Mouse (Mus musculus): ENCODE measurements around the gene Necap2.

Necap2 gene

DNA sequence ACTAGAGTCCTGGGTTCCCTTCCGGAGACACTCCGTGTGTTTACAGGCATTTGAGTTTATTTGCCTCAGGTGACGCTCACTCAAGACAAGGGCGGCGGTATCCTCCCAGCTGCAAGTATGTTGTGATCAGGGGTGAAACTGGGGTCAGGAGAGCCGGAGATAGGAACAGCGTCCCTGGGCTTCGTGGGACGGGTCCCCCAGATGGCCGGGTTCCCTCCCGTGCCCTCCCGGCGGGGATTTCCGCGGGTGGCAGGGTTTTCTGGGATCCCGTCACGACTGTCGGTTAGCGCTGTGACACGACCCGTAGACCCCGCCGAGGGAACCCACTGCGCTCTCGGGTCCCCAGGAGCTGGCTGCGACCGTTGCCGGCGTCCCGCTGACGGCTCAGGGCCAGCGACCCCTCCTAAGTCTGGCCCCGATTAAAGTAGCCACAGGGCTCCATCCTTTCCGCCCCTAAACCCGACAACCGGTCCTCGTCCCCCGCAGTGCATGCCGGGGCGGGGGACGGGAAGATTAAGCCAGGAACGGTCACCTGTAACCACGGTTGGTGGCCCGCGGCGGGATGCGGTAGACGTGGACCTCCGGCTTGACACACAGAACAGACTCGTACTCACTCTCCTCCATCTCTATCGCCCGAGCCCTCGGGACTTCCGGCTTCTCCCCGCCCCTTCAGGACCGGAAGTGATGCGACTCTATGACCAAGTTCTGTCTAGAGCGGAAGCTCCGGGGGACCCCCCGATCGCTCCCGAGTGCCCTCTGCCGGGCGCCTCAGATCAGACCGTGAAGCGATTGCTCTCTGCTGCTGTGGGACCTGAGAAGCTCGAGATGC, at the start of gene Necap2:
Gene Necap2, minus strand, starts transcription at position 677 of the 829 bp plus-strand sequence.
- peak; percentile 92 for DNase-seq (ENCODE audit: extremely low read depth, low read depth)

DNA sequence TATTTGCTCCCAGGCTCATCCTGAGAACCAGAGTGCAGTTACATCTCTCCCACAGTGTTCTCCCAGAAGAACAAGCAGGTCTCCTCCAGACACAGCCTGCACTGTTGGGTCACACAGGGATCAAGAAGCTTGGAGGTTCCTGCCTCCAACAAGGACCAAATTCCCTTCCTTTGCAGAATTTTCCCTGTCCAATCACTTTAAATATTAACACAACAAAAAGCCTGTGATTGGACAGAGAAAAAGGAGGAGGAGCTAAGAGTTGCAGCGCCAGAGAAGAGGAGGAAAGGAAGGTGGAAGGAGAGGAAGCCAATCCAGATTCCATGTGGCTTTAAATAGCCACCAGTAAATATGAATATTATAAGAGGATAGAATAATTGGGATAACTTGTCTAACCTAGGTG, 44.9 kb upstream of the Necap2 start:
- no peak for DNase-seq (ENCODE audit: extremely low read depth, low read depth)

DNA sequence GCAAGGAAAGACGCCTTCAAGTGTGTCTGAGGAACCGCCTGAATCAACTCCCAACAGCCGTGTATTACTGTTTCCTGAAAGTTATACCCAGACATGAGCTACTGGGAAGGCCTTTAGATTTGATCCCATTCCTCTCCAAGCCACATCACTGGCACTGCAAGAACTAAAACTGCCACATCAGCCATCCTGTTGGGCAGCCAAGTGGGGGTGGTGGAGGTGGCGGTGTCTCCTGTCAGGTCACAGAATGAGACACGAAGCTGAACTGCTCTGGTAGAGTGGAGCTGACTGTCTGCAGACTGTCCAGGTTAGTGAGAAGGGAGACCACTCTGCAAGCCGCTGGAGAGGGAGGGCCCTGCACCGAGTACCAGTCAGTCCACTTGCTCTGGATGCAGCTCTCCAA, 44.5 kb upstream of the Necap2 start:
- no peak for DNase-seq (ENCODE audit: extremely low read depth, low read depth)

DNA sequence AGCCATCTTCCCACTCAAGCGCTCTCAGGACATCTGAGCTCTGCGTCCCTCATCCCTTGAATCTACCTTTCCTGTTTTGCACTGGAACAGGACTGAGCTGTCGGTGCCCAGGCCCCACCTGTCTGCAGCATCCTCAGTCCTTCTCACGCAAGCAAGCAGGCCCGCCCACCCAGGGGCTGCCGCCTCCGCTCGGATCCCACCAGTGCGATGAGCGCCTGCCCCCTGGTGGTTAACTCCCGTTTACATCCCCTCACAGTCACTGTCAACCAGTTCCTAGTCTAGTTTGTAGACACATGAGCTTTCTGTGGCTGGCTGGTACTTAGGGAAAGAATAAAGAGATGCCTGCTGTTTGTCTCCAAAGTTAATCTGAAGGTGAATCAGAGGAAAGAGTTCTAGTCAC, 42.5 kb upstream of the Necap2 start:
- no peak for DNase-seq (ENCODE audit: extremely low read depth, low read depth)

DNA sequence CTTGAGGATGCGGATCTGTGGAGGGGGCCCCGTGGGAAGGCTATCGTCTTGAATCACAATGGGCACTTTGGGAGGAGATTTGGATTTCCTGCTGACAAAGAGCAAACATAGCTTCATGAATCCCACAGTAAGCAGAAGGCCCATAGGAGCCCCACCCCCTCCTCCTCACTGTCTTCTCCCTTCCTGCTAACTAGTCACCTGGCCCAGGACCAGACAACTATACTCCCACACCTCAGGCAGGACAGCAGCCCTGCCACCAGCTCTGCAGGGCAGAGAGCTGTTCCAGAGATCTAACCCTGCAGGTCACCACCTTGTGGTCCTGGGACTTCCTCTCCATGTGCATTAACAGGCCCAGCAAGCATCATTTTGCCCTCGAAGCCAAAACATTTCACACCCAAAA, 40.5 kb upstream of the Necap2 start:
- DNase-seq (ENCODE audit: extremely low read depth, low read depth) = no peak

DNA sequence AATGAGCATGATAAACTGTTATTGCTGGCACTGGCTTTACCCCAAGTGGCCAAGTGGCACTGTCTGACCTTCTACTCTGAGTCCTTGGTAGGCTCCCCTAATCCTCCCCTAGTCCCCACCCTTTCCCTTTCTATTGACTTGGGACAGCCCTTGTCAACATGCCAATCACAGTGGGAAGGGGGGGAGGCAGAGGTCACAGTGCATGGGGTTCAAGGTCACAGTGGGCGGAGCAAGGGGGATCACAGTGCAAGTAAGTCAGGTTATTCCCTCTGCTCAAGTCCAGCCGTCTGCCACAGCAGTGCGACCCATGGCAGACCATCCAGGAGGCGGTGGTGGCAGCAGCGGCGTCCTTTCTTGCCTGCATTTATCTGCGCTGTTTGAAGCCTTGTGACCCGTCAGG, 37.2 kb upstream of the Necap2 start:
- DNase-seq (ENCODE audit: extremely low read depth, low read depth) = no peak

DNA sequence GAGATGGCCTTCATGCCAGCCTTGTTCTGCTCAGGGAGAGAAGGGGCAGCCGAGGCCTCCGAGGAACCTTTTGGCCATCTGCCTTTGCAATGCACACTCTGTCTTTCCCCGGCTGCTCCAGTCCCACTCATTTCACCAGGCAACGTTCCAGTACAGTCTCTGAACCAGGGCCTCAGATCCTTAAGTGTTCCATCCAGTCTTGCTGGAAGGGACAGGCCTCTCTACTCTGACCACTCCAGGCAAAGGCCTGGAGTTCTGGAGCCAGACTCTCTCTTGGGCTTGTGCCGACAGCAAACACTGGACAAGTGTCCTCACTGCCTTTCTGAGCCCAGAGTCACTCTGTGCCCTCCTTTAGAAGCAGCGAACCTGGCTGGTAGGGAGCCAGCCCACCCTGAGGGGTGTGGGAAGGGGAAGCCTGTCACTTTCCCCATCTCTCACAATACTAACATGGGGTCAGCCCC, 36.4 kb upstream of the Necap2 start:
- no peak for DNase-seq (ENCODE audit: extremely low read depth, low read depth)

DNA sequence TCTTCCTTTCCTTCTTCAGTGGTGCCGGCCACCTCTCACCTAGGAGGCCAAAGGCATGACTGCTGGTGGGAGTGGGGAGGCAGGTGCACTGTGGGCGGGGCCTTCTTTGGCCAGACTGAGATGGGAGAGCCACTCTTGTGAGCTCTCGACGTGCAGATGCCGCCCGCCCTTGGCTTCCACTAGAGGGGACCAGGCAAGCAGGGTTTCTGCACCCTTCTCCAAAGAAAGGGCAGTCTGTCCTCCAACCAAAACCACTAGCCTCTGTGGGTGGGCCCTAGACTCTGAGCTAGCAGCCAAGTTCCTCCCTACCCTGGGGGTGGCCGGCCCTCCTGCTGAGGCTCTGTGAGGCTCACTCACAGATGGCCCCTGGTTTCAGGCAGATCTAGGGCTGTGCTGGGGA, 35.7 kb upstream of the Necap2 start:
- DNase-seq (ENCODE audit: extremely low read depth, low read depth) = no peak

DNA sequence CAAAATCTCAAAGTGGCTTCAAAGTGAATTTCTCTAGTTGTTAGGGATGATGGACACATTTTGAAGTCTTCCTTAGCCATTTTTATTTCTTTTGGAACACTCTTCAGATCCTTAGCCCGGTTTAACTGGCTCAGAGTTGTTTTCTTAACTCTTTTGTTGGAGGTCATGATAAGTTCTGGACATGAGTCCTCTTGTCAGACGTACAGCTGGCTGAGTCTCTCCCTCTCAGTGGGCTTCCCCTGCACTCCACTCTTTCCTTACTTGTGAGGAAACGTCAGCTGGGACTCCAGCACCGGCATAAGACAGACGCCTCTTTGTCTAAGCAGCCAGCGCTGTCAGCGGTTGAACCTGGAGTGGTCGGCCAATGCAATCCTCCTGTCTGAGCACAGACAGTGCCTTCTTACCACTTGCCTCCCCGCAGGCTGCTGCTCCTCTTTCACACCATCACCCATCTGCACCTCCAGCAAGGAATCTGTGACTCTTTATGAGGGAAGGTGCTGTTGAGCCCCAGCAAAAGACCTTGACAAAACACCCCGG, 30.1 kb upstream of the Necap2 start:
- no peak for DNase-seq (ENCODE audit: extremely low read depth, low read depth)

DNA sequence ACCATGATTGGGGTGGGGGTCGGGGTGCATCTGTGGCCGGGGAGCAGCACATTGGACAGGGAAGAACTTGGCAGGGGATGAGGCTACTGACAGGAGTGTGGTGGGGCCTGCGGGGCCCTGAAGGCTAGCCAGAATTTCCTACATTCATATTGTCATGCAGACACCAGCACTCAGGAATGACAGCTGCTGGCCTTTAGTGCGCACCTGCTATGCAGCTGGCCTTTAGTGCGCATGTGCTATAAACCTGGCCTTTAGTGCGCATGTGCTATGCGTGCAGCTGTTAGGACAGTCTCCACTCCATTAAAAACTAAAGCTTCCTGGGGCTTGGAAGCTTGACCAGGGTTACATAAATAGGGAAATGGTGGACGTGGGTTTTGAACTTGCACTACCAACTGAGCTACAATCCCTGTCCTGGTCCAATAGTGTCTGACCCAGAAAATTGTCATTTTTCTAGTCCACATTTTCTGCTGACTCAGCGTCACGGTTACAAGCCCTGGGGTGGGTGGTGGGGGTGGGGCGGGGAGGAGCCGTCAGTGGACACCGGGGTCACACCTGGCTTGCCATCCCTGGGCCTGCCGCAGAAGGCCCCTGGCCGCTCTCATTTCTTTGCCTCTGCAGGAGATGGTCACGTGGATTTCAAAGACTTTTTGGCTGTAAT, 28.5 kb upstream of the Necap2 start:
- no peak for DNase-seq (ENCODE audit: extremely low read depth, low read depth)

DNA sequence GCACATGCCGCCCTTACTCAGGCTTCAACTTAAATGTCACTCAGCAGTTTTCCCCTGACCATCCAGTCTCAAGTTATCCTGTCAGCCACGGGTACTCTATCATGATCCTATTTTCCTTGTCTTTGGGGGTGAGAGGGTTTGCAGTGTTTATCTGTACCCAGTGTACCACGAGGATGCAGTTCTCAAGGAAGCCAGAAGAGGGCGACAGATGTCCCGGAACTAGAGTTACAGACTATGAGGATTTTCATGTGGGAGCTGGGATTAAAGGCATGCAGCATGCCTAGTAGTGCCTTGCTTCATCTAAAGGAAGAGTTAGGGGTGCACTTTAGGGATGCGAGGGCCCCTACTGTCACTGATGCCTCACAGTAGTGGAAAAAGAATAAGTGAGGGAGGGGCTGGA, 23.7 kb upstream of the Necap2 start:
- DNase-seq (ENCODE audit: extremely low read depth, low read depth) = peak; percentile 34

DNA sequence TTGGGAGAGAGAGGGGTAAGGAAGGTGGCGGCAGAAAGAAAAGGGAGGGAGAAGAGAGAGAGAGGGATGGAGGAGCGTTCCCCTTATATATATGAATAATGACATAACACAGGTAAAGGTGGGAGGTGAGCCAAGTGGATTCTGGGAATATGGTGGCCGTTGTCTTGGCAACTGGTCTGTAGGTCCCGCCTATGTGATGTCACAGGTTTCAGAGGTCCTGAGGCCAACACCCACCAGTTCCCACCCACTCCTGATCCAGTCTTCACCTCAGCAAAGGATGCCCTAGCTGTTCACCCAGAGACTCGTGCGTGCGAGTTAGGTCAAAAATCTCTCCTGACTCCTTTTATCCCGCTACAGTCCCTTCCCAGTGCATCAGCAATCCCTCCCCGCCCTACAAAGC, 23.1 kb upstream of the Necap2 start:
- no peak for DNase-seq (ENCODE audit: extremely low read depth, low read depth)

DNA sequence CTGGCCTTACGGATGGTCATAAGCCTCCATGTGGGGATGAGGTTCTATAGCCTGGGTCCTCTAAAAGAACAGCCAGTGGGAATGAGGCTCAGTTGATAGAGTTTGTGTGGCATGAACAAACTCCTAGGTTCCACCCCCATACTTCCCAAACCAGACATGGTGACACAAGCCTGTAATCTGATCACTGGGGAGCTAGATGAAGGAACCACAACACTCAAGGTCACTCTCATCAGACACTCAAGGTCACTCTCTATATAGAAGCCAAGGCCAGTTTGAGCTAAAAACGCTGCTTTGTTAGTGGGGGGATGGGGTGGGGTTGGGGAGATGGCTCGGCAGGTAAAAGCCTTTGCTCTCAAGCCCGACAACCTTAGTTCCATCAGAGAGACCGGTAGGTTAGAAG, 21.8 kb upstream of the Necap2 start:
- no peak for DNase-seq (ENCODE audit: extremely low read depth, low read depth)

DNA sequence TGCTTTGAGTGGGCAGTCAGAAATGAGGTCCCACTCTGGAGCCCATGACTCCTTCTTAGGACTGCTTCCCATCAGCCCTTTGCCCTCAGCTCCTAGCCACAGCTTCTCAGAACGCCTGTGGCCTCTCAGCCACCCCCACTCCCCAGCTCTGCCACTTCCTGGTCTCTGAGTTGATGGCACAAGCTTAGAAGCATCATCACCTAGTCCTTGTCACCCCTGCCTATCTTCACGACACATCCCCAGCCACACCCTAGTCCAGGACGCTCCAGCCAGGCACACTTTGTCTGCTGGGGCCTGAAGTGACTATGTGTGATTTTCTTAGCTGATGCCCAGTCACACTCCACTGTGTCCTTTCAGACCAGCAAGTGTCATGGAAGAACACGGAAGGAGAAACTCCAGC, 20.8 kb upstream of the Necap2 start:
- DNase-seq (ENCODE audit: extremely low read depth, low read depth) = no peak

DNA sequence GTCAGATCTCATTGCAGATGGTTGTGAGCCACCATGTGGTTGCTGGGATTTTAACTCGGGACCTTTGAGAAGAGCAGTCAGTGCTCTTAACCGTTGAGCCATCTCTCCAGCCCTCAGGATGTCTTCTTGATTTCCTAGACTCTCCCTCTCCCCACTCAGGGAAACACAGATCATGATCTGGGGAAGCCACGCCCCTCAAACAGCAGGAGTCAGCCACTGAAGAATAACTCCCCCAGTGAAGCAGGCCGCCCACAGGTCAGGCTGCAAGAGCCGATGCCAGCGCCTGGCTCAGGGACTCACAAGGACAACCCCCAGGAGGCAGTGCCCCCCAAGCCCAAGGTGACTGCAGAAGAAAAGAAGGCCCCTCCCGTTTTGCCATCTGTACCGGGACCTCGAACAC, 18.6 kb upstream of the Necap2 start:
- no peak for DNase-seq (ENCODE audit: extremely low read depth, low read depth)

DNA sequence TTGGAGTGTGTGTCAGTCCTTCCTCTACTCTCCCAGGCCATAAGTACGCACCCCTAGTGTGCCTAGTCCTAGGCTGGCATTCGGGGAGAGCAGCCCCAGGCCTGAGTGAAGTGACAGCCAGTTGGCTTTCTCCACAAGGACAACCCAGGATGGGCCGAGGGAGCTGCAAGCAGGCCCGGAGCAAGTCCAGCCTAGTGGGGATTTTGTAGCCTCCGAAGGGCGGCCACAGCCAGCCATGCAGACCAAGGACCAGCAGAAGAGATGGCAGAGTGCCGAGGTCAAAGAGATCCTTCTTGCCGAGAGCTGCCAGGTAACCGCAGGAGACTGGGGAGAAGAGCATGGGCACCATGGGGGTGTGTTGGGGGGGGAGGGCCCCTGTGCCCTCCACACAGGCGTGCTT, 16.9 kb upstream of the Necap2 start:
- no peak for DNase-seq (ENCODE audit: extremely low read depth, low read depth)

DNA sequence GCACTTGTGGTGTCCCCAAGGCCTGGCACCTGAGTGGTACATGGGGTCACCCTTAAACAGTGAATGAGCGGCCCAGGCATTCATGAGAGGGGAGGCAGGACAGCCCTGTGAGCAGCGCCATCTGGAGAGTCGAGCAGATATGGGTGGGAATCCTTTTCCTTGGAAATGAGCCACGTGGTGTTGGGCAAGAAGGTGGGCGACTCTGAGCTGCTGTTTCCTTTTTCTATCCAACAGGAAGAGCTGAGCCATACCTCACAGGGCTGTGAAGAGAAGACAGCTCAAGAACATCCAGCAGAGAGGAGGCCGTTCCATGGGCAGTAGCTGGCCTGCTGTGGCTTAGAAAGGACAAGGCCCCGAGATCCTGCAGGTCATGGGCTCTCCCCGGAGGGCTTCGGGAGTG, 10.6 kb upstream of the Necap2 start:
- no peak for DNase-seq (ENCODE audit: extremely low read depth, low read depth)

DNA sequence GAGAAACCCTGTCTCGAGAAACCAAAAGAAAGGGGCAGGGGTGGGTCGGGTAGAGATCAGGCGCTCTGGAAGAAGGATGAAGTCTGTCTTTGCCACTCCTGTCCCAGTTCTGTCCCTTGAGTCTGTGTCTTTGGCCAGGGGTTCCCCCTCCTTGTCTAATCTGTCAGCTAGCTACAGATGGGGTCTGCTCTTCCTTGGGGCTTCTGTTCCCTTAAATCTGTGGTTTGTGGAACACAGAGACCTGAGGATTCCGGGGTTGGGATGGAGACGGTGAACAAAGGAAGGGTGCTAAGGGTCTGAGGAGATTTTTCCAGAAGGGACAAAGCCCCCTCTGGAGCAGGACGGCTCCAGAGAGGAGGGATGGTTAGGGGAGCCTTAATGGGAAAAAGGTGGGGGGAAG, 9.9 kb upstream of the Necap2 start, which contains the start of gene Spata21:
Gene Spata21, plus strand, starts transcription at position 301 of the 400 bp plus-strand sequence.
- no peak for DNase-seq (ENCODE audit: extremely low read depth, low read depth)

DNA sequence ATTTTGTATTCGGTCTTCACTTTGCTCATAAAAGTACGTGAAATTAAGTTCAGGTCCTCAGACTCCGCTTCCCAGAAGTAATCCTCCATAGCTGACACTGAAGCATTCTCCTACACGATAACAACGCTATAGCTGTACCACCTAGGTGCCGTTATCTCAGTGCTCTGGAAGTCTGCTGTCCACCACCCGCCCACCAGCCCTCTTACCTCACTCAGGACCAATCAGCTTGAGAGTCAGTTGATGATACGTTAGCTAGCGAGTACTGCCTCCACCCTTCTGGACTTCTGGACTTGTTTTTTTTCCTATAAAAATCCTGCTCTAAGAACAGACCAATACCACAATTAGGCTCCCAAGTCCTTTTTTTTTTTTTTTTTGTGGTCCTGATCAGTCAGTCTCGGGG, 8.7 kb upstream of the Necap2 start:
- DNase-seq (ENCODE audit: extremely low read depth, low read depth) = no peak

DNA sequence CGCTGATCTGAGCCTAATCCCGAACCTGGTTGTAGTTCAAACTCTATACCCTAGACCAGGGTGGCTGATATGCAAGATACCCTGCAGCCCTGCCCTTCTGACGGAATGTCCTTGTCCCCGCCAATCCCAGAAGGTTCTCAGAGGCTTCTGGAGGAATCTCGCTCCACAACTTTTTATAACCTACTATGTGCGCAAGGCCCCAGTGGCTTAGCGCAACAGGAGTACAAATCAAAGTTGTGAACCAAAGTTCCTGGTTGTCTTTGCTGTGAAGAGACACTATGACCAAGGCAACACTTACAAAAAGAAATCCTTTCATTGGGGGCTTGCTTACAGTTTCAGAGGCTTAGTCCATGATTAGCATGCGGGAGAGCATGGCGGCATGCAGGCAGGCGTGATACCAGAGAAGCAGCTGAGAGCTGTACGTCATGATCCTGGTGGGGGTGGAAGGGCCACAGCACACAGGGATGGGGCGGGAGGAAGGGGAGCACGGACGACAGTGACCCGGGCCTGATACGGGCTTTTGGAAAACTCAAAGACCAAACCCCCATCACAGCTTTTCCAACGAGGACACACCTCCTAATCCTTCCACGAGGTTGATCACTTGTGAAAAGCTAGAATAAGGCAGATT, 467 bp upstream of the Necap2 start:
- DNase-seq (ENCODE audit: extremely low read depth, low read depth) = no peak

DNA sequence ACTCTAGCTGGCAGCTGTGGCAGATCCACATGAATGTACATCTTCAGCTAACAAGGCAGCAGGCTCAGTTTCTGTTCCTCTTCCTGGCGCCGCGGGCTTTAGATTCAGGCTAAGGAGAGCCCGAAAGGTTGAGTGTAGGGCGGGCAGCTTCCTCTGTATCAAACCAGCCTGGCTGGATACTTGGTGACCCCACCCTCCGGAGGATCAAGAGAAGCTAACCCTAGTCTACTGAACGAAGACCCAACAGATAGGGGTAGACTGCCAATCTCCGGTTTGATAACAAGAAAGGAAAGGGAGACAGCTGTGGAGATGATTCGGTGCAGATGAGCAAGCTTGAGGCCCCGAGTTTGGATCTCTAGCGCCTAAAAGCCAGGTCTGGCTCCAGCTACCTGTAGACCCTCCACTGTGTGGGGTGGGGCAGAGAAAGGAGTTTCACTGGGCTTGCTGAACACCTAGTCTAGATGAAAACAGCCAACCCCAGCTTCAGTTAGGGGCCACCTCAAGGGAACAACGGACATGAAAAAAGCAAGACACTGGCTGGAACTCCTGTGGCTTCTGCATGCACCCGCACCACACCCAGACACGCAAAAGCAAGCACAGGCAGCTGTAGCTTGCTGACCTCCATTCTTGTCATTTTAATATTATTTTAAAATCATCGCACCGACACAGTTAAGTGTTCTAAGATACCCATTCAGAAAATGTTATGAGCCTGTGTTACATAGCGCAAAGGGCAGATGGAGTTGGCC, 1.2 kb downstream of the Necap2 start:
- peak; percentile 91 for DNase-seq (ENCODE audit: extremely low read depth, low read depth)
